Mouse (Mus musculus) neural tube, embryonic 14.5 days (tissue): ENCODE results near the gene Ss18l1. TPM values are rescaled to one million over a fixed set of nuclear protein-coding genes. Genes with fewer than 3 reads are reported as not detected.

Source experiments
- ATAC-seq: fragments of 200-750 bp; cut with Nextera tagmentation; 2 replicates; pipeline ENCODE4 v1.8.0; 2017; ENCODE audit warnings: low read depth, mild to moderate bottlenecking, moderate TSS enrichment, moderate library complexity
- H3K27ac ChIP-seq: fragments of 300-500 bp; sonication (generic); 2 replicates; pipeline ENCODE4 v1.5.1; 2014; ENCODE audit warnings: low read depth, mild to moderate bottlenecking, control low read depth, low read length, moderate library complexity, mixed read lengths
- H3K27me3 ChIP-seq: fragments of 300-500 bp; sonication (generic); 2 replicates; pipeline ENCODE4 v1.6.1; 2014; ENCODE audit warnings: low read length; ENCODE audit not compliant: control insufficient read depth, insufficient read depth
- H3K36me3 ChIP-seq: fragments of 300-500 bp; sonication (generic); 2 replicates; pipeline ENCODE4 v1.6.1; 2014; ENCODE audit warnings: low read length, mixed read lengths; ENCODE audit not compliant: control insufficient read depth, insufficient read depth
- H3K4me1 ChIP-seq: fragments of 300-500 bp; sonication (generic); 2 replicates; pipeline ENCODE4 v1.6.1; 2014; ENCODE audit warnings: low read length; ENCODE audit not compliant: control insufficient read depth, insufficient read depth
- H3K4me2 ChIP-seq: fragments of 300-500 bp; sonication (generic); 2 replicates; pipeline ENCODE4 v1.6.1; 2014; ENCODE audit warnings: mild to moderate bottlenecking, low read depth, low read length, control low read depth
- H3K4me3 ChIP-seq: fragments of 300-500 bp; sonication (generic); 2 replicates; pipeline ENCODE4 v1.5.1; 2014; ENCODE audit warnings: low read depth, low read length, control low read depth, mixed read lengths
- H3K9ac ChIP-seq: fragments of 300-500 bp; sonication (generic); replicated peaks from 2 replicates; pipeline ENCODE4 v1.6.1; 2014; ENCODE audit warnings: low read depth, mild to moderate bottlenecking, control low read depth, low read length, mixed read lengths
- H3K9me3 ChIP-seq: fragments of 300-500 bp; sonication (generic); 2 replicates; pipeline ENCODE4 v1.6.1; 2016; ENCODE audit warnings: low read length; ENCODE audit not compliant: control insufficient read depth
- WGBS: fragments of 180-500 bp; shearing (Covaris S2); extraction: QIAGEN DNeasy Blood & Tissue Kit; methylation state at CpG from one replicate; pipeline ENCODE4 v1.1.7; 2014; 5-methylcytosine and 5-hydroxymethylcytosine counted together
- polyA plus RNA-seq: library from polyadenylated mRNA; unstranded; fragments of >200 nt; fragmentation: Nextera tagmentation; extraction: Ambion mirVana; gene quantifications from 2 replicates; pipeline ENCODE4 v1.2.1, GENCODE M21; 2014

Ss18l1 gene
- polyA plus RNA-seq, 1 experiment from 2014 or later, result 57.8 TPM

- 94% methylated on average over 18 of the region's 18 CpGs for WGBS
Observed at GRCm38 (mm10) chr2:180047980-180048635, 5.8 kb downstream of the Ss18l1 start.

GRCm38 (mm10) chr2:180050986-180051385 lies 8.7 kb downstream of the Ss18l1 start:
- Histone ChIP-seq H3K36me3 (peaks cover 18% of the 10 kb centered on the region), H3K4me2 (no peak overlapping the region), H3K4me3 (no peak overlapping the region), H3K9ac (no peak overlapping the region), H3K27me3 (no peaks in the 10 kb centered on the region), H3K4me1 (0 out of 2 replicates have a peak, but pooled peaks cover 3% of the 10 kb centered on the region), H3K9me3 (no peaks in the 10 kb centered on the region), H3K27ac (no peak overlapping the region)
- 25% methylated on average over 5 of the region's 5 CpGs for WGBS
- peak; percentile 38; the same call in 1 of the 2 replicates for ATAC-seq

More at GRCm38 (mm10) chr2:180047980-180048635, 5.8 kb downstream of the Ss18l1 start:
- no peak for ATAC-seq
- H3K4me3 ChIP-seq, result no peak overlapping the region
- H3K27me3 ChIP-seq, result no peaks in the 10 kb centered on the region
- no peak overlapping the region for H3K27ac ChIP-seq
- H3K9me3 ChIP-seq, result no peaks in the 10 kb centered on the region
- peaks cover 18% of the 10 kb centered on the region for H3K4me1 ChIP-seq
- peaks cover 3% of the 10 kb centered on the region; the same call in 1 of the 2 replicates for H3K36me3 ChIP-seq
- no peak overlapping the region for H3K4me2 ChIP-seq
- H3K9ac ChIP-seq, result no peak overlapping the region

DNA sequence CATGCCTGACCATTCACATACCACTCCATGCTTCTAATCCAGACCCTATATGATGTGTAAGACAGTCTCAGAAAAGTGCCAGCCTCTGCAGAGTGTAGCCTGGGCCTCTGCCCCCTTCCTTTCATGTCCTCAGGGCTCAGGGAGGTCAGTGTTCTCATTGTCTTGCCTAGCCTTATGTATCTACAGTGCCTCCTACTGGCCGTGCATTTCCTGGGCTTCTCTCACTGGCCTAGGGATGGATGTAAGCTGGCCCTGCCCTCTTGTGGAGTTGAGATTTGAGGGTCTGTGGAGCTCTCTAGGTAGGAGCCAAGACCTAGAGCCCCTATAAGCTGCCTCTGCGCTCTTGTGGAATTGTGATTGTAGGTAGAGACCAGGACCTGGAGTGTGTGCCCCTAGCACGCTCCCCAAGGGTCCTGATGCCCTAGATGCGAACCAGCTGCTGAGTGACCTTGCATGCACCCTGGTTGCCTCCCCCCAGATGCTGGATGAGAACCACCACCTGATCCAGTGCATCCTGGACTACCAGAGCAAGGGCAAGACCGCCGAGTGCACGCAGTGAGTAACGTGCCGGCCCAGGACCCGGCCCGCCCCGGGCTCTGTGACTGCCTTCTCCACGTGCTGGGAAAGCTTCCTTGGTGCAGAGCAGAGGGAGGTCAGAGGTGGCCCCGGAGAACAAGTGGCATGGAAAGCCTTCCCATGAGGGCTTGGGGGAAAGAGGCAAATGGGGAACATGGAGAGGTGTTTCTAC lies 9.9 kb downstream of the Ss18l1 start:
- Histone ChIP-seq H3K4me2 (no peak overlapping the region), H3K9ac (no peak overlapping the region), H3K4me3 (no peak overlapping the region), H3K9me3 (no peaks in the 10 kb centered on the region), H3K27me3 (no peaks in the 10 kb centered on the region), H3K27ac (no peak overlapping the region), H3K36me3 (peaks cover 29% of the 10 kb centered on the region), H3K4me1 (0 out of 2 replicates have a peak, but pooled peaks cover 3% of the 10 kb centered on the region)
- 92% methylated on average over 14 of the region's 14 CpGs for WGBS
- no peak for ATAC-seq

- Histone ChIP-seq H3K9ac (no peak overlapping the region), H3K9me3 (no peaks in the 10 kb centered on the region), H3K4me2 (no peak overlapping the region), H3K27ac (no peak overlapping the region), H3K4me3 (no peak overlapping the region), H3K27me3 (no peaks in the 10 kb centered on the region), H3K36me3 (peaks cover 38% of the 10 kb centered on the region), H3K4me1 (0 out of 2 replicates have a peak, but pooled peaks cover 3% of the 10 kb centered on the region)
- 96% methylated on average over 9 of the region's 9 CpGs for WGBS
- ATAC-seq, result no peak
Observed at GRCm38 (mm10) chr2:180053001-180053400, 10.7 kb downstream of the Ss18l1 start.

- H3K27ac ChIP-seq, result no peak overlapping the region
- whole genome bisulfite sequencing, result 96% methylated on average over 11 of the region's 11 CpGs
- peaks cover 49% of the 10 kb centered on the region for H3K36me3 ChIP-seq
- H3K9ac ChIP-seq, result no peak overlapping the region
- H3K4me1 ChIP-seq, result no peaks in the 10 kb centered on the region
- ATAC-seq, result no peak
- H3K4me2 ChIP-seq, result no peak overlapping the region
- H3K4me3 ChIP-seq, result no peak overlapping the region
- no peaks in the 10 kb centered on the region for H3K27me3 ChIP-seq
- no peaks in the 10 kb centered on the region for H3K9me3 ChIP-seq
Observed at GRCm38 (mm10) chr2:180063338-180064131, 21.2 kb downstream of the Ss18l1 start.

DNA sequence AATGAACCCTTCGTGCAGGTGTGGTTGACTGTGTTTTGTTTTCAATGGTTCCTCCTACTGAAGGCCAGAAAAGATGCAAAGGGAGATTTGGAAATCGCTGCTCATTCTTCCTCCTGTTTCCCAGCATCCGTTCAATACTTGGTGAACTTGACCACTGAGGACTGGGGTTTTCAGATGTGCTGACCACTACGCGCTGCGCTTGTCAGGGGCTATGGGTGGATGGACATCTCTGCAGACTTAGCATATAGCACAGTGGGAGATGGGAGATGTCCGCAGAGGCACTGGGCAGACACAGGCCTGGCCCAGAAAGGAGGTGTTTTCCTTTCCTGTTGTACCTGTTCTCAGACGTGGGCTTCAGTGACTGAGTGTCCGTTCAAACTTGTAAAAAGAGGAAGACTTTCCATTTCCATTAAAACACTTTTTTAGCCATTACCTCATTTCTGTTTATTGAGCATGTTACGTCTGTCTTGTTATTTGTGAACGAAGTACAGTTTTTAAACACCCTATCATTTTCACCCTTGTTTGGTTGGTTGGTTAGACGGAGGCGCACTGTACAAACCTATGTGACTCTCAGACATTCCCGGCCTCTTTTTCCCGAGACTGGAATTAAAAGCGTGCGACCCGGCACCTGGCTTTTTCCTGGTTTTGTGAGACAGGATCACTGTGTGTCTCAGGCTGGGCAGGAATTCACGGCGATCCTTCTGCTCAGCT lies 27.6 kb downstream of the Ss18l1 start:
- H3K27ac ChIP-seq, result peak overlapping the region; percentile 86
- 35% methylated on average over 20 of the region's 20 CpGs for WGBS
- H3K9me3 ChIP-seq, result no peaks in the 10 kb centered on the region
- peak; percentile 71 for ATAC-seq
- peaks cover 9% of the 10 kb centered on the region; the same call in 1 of the 2 replicates for H3K4me1 ChIP-seq
- peak overlapping the region; percentile 69 for H3K9ac ChIP-seq
- H3K36me3 ChIP-seq, result peaks cover 8% of the 10 kb centered on the region; the same call in 1 of the 2 replicates
- H3K27me3 ChIP-seq, result no peaks in the 10 kb centered on the region
- peak overlapping the region; percentile 68 for H3K4me3 ChIP-seq
- H3K4me2 ChIP-seq, result peak overlapping the region; percentile 73

DNA sequence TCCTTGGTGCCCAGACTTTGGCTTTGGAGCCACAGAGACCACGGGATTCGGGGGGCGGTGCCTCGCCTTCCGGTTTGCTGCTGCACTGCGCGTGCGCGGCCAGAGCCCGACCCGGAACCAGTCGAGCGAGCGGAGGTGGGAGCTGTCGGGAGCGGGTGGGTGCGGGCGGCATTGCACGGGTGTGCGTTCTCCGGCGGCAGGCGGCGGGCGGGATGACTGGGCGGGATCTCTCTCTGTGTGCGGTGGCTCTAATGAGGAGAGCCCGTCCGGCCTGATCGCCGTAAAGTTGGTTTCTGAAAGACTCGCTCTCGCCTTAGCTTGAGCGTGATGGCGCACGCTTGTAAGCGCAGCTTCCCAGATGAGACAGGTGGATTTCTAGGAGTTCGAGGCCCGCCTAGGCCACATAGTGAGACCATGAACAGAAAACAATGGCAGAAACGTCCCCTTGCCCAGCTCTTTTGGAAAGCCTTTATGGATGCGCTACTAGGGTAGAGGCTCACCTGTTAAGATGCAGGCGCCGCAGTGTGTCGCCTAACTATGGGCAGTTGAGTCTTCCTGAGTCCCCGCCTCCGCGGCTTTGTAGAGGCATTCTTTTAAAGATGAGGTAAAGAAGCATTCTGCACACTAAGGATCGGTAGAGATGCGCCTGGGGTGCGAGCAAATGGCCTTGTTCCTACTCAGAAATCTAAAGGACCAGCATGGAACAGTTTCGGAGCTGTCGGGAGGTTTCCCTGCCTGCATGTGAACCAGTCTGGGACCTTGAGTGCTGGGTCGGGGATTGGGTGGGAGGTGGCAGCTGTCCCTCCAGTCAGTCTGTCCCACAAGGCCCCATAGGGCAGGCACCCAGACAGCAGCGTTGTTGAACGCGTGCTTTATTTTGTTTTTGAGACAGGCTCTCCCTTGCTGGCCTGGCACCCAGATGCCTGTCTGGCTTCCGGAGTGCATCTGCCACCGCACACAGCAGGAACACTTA lies 28.5 kb downstream of the Ss18l1 start, which contains the start of gene Mtg2:
Mtg2 (plus strand) TSS at position 108 of the 973 bp plus-strand sequence.
- Histone ChIP-seq H3K27me3 (no peaks in the 10 kb centered on the region), H3K36me3 (peaks cover 8% of the 10 kb centered on the region; the same call in 1 of the 2 replicates), H3K9me3 (no peaks in the 10 kb centered on the region), H3K9ac (peak within 1 kb of the TSS; percentile 69), H3K4me1 (peaks cover 9% of the 10 kb centered on the region; the same call in 1 of the 2 replicates), H3K4me3 (peak within 1 kb of the TSS; percentile 68), H3K27ac (peak within 1 kb of the TSS; percentile 86), H3K4me2 (peak within 1 kb of the TSS; percentile 73)
- WGBS, result 4% methylated on average over 58 of the region's 58 CpGs
- peak; percentile 96 for ATAC-seq
